ENCODE assay signal across 8 mouse cellular contexts in genomic region chr2:168114699-168115350, GRCm38 (mm10). TPM values are rescaled to one million over a fixed set of nuclear protein-coding genes. Genes with fewer than 3 reads are reported as not detected.
A peak's percentile ranks its signal among the peaks of the same experiment; 100 is the strongest.
DNase-seq lines count a peak whose midpoint lies in the region; ATAC-seq lines count a peak whose summit lies in the region.

No protein-coding gene starts in this region.

- peak; percentile 67 for ATAC-seq in heart, embryonic 14.5 days (ENCODE audit: insufficient number of reproducible peaks, insufficient read depth, low FRiP score, low read depth)
- peak; percentile 87 for ATAC-seq in kidney, embryonic 16.5 days (ENCODE audit: low FRiP score, low TSS enrichment)
- ATAC-seq in liver, embryonic 15.5 days (ENCODE audit: insufficient read depth): 0 out of 2 replicates have a peak, but pooled peaks have one; percentile 30
- peak; percentile 54; the same call in 1 of the 2 replicates for ATAC-seq in neural tube, embryonic 14.5 days (ENCODE audit: low read depth)

- peaks cover 29% of the 10 kb centered on the region for H3K27me3 ChIP-seq in forebrain, embryonic 10.5 days (ENCODE audit: poor library complexity, severe bottlenecking)
- H3K27me3 ChIP-seq in heart, embryonic 14.5 days (ENCODE audit: control insufficient read depth, insufficient read depth, low read length): no peaks in the 10 kb centered on the region
- 0 out of 2 replicates have a peak, but pooled peaks cover 4% of the 10 kb centered on the region for H3K27me3 ChIP-seq in kidney, embryonic 16.5 days (ENCODE audit: insufficient read depth, low read length)
- H3K27me3 ChIP-seq in liver, embryonic 15.5 days: peaks cover 15% of the 10 kb centered on the region; the same call in 1 of the 2 replicates
- H3K27me3 ChIP-seq in neural tube, embryonic 14.5 days (ENCODE audit: control insufficient read depth, insufficient read depth, low read length): no peaks in the 10 kb centered on the region

- WGBS in forebrain, embryonic 10.5 days: 15% methylated on average over 17 of the region's 17 CpGs
- 17% methylated on average over 17 of the region's 17 CpGs for WGBS in heart, embryonic 14.5 days
- 20% methylated on average over 17 of the region's 17 CpGs for WGBS in kidney, embryonic 16.5 days
- WGBS in liver, embryonic 15.5 days (ENCODE audit: insufficient replicate concordance): 30% methylated on average over 17 of the region's 17 CpGs
- 20% methylated on average over 16 of the region's 17 CpGs for WGBS in neural tube, embryonic 14.5 days

- no peaks in the 10 kb centered on the region for H3K36me3 ChIP-seq in forebrain, embryonic 10.5 days (replicated peaks)
- no peaks in the 10 kb centered on the region for H3K36me3 ChIP-seq in heart, embryonic 14.5 days (ENCODE audit: control insufficient read depth, insufficient read depth, low read length)
- no peaks in the 10 kb centered on the region for H3K36me3 ChIP-seq in kidney, embryonic 16.5 days (ENCODE audit: insufficient read depth, low read length)
- H3K36me3 ChIP-seq in liver, embryonic 15.5 days (replicated peaks): no peaks in the 10 kb centered on the region
- H3K36me3 ChIP-seq in neural tube, embryonic 14.5 days (ENCODE audit: control insufficient read depth, insufficient read depth, low read length): no peaks in the 10 kb centered on the region

- H3K4me2 ChIP-seq in heart, embryonic 14.5 days (ENCODE audit: low read length): 0 out of 2 replicates have a peak overlapping the region, but pooled peaks have one; percentile 21
- H3K4me2 ChIP-seq in kidney, embryonic 16.5 days (replicated peaks; ENCODE audit: low read depth, low read length): no peak overlapping the region
- no peak overlapping the region for H3K4me2 ChIP-seq in liver, embryonic 15.5 days
- H3K4me2 ChIP-seq in neural tube, embryonic 14.5 days (ENCODE audit: low read depth, low read length): no peak overlapping the region

- peak; percentile 56 to 73 for DNase-seq in left cerebral cortex, adult 18-20 months (ENCODE audit: low spot score in 2 of 2)
- DNase-seq in left cerebral cortex, adult 11 months (ENCODE audit: low spot score): no peak
- peak; percentile 90 for DNase-seq in forebrain, embryonic 10.5 days (ENCODE audit: extremely low spot score, low spot score)
- DNase-seq in urinary bladder, adult 18-20 months (ENCODE audit: low spot score in 2 of 2): peak; percentile 75 to 82

- H3K9me3 ChIP-seq in forebrain, embryonic 10.5 days: no peaks in the 10 kb centered on the region
- no peaks in the 10 kb centered on the region for H3K9me3 ChIP-seq in heart, embryonic 14.5 days (ENCODE audit: control insufficient read depth, low read length)
- H3K9me3 ChIP-seq in kidney, embryonic 16.5 days (ENCODE audit: low read length): no peaks in the 10 kb centered on the region
- no peaks in the 10 kb centered on the region for H3K9me3 ChIP-seq in liver, embryonic 15.5 days (replicated peaks)
- no peaks in the 10 kb centered on the region for H3K9me3 ChIP-seq in neural tube, embryonic 14.5 days (ENCODE audit: control insufficient read depth, low read length)

- H3K9ac ChIP-seq in heart, embryonic 14.5 days (ENCODE audit: low read length): peak overlapping the region; percentile 56
- H3K9ac ChIP-seq in kidney, embryonic 16.5 days (replicated peaks; ENCODE audit: low read length): peak overlapping the region; percentile 71
- no peak overlapping the region for H3K9ac ChIP-seq in liver, embryonic 15.5 days
- H3K9ac ChIP-seq in neural tube, embryonic 14.5 days (replicated peaks; ENCODE audit: low read depth, low read length): no peak overlapping the region

- H3K4me1 ChIP-seq in forebrain, embryonic 10.5 days: peaks cover 30% of the 10 kb centered on the region
- H3K4me1 ChIP-seq in heart, embryonic 14.5 days (ENCODE audit: control insufficient read depth in 2 of 2, insufficient read depth in 2 of 2, low read length in 2 of 2): peaks cover 11 to 22% of the 10 kb centered on the region in 2 experiments
- peaks cover 17% of the 10 kb centered on the region for H3K4me1 ChIP-seq in kidney, embryonic 16.5 days (ENCODE audit: insufficient read depth, low read length)
- H3K4me1 ChIP-seq in liver, embryonic 15.5 days (replicated peaks): peaks cover 24% of the 10 kb centered on the region
- H3K4me1 ChIP-seq in neural tube, embryonic 14.5 days (ENCODE audit: control insufficient read depth, insufficient read depth, low read length): no peaks in the 10 kb centered on the region

- peak overlapping the region; percentile 91 for H3K27ac ChIP-seq in forebrain, embryonic 10.5 days
- H3K27ac ChIP-seq in heart, embryonic 14.5 days (replicated peaks in 1 of 2; ENCODE audit: control insufficient read depth in 1 of 2, insufficient read depth in 1 of 2, low read depth in 2 of 2, low read length in 2 of 2): peak overlapping the region; percentile 66 to 79
- peak overlapping the region; percentile 91 for H3K27ac ChIP-seq in kidney, embryonic 16.5 days (ENCODE audit: low read length)
- no peak overlapping the region for H3K27ac ChIP-seq in liver, embryonic 15.5 days (replicated peaks)
- H3K27ac ChIP-seq in neural tube, embryonic 14.5 days (ENCODE audit: low read depth, low read length): no peak overlapping the region

- peak overlapping the region; percentile 26 for H3K4me3 ChIP-seq in forebrain, embryonic 10.5 days
- H3K4me3 ChIP-seq in heart, embryonic 14.5 days (ENCODE audit: control insufficient read depth in 1 of 2, insufficient read depth in 1 of 2, low read depth in 1 of 2, low read length in 2 of 2): no peak overlapping the region
- H3K4me3 ChIP-seq in kidney, embryonic 16.5 days (ENCODE audit: low read length): no peak overlapping the region
- H3K4me3 ChIP-seq in liver, embryonic 15.5 days (replicated peaks): no peak overlapping the region
- no peak overlapping the region for H3K4me3 ChIP-seq in neural tube, embryonic 14.5 days (ENCODE audit: low read depth, low read length)

RNA-seq across cellular contexts. Expression of gene Pard6b, which starts 34.0 kb away (rescaled TPM):
- total RNA-seq in left cerebral cortex, adult 18-20 months (2021): 1 to 10 TPM; 5.5 to 5.7 TPM
- polyA plus RNA-seq in forebrain, embryonic 10.5 days (2016; fragmentation: Nextera tagmentation; extraction: Ambion mirVana): 9.3 and 10.4 TPM in 2 replicates
- 7.7 and 8.5 TPM in 2 replicates for polyA plus RNA-seq in heart, embryonic 14.5 days (2014; fragmentation: Nextera tagmentation; extraction: Ambion mirVana)
- polyA plus RNA-seq in kidney, embryonic 16.5 days (2015; fragmentation: Nextera tagmentation; extraction: Ambion mirVana): 20.0 and 23.9 TPM in 2 replicates
- polyA plus RNA-seq in liver, embryonic 15.5 days (2015; fragmentation: Nextera tagmentation; extraction: Ambion mirVana): 2.6 and 2.9 TPM in 2 replicates
- 8.5 and 11.2 TPM in 2 replicates for polyA plus RNA-seq in neural tube, embryonic 14.5 days (2014; fragmentation: Nextera tagmentation; extraction: Ambion mirVana)

Comparison
In these comparisons a context has a peak if more than half of its experiments do, and no peak if none do; other contexts are left out.
1. H3K27ac ChIP-seq: peak in forebrain, embryonic 10.5 days (single experiment), heart, embryonic 14.5 days (2 of 2) and kidney, embryonic 16.5 days (single experiment); none in liver, embryonic 15.5 days (single experiment) and neural tube, embryonic 14.5 days (single experiment).
2. ATAC-seq: peak in every context shown above with its lines; median percentile 87 in kidney, embryonic 16.5 days; 67 in heart, embryonic 14.5 days; 54 in neural tube, embryonic 14.5 days; 30 in liver, embryonic 15.5 days.
3. H3K9ac ChIP-seq: peak in heart, embryonic 14.5 days (single experiment) and kidney, embryonic 16.5 days (single experiment); none in liver, embryonic 15.5 days (single experiment) and neural tube, embryonic 14.5 days (single experiment).